Mouse (Mus musculus) mouse embryonic stem cell (cell line): ENCODE measurements around the gene Entpd7.

Source experiments
- in situ Hi-C, 2 experiments: fragments of 300-500 bp; cut with MboI; formaldehyde crosslinking; loops; 1 replicate in 1 of 2; 3 replicates in 1 of 2; pipeline ENCODE4 v1.14.3; 2019 to 2020; ENCODE audit warnings: low sequenced_read_pairs in 2 of 2, low pct_unique_long_range_greater_than_20kb in 1 of 2, mixed read lengths in 1 of 2; ENCODE audit not compliant: unreplicated experiment in 1 of 2

Entpd7 gene

GRCm38 (mm10) chr19:43689419-43690246 is at the start of gene Entpd7:
Gene Entpd7, plus strand, starts transcription at chr19:43689672.
- in situ Hi-C loops = no loop called here

- in situ Hi-C loops = no loop called here
Measured at GRCm38 (mm10) chr19:43641833-43642232, 47.6 kb upstream of the Entpd7 start.

DNA sequence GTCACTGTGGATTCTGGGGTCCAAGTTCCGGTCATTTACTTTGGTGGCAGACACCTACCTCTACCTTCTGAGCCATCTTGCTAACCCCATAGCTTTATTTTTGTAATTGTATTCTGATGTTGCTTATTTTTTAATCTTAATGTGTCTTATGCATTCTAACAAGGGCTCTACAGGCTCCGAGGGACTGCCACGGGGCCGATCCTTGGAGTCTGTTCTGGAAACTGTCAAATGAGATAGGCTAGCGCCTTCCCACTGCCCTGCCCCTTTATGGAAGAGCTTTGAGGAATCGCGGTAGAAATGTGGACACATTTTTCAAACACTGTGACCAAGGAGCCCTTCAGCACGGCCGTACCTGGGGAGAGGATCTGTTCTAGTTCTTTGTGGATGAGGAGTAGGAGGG is 46.6 kb upstream of the Entpd7 start:
- in situ Hi-C loops = no loop called here

DNA sequence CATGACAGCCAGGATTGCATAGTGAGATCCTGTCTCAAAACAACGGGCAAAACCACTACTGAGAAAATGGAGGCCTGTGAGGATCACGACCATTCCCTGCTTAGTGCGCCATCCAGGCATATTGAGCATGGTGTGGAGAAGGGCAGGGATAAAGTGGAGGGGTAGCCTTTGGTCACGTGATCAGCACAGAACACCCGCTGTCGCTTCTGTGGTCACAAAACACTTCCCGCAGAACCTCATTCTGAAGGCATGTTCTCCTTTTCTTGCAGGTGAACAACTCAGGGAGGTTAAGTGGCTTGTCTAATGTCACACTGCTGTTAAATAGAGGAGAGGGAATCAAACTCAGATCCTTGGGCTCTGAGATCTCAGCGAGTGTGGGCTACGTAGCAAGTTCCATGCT is 44.0 kb upstream of the Entpd7 start:
- in situ Hi-C loops = no loop called here

DNA sequence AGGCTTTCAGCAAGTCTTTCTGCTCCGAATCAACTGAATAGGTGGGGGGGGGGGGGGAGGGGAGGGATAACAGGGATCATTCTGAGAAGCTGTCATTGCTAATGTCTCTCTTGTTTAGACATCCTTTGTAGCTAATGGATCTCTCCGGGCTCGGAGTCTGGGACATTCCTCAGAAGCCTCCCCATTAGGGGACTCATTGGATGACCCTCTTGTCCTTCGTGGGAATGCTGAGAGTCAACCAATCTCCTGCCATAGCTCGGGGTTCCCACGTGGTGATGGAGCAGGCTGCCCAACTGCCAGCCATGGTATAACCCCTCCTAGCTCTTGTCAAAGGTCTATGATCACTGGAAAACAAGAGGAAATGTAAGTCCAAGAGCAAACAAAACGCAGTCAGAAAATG is 42.6 kb upstream of the Entpd7 start:
- in situ Hi-C loops = no loop called here

GRCm38 (mm10) chr19:43647261-43647660 is 42.2 kb upstream of the Entpd7 start:
- in situ Hi-C loops = no loop called here

GRCm38 (mm10) chr19:43648343-43648742 is 41.1 kb upstream of the Entpd7 start:
- in situ Hi-C loops = no loop called here

DNA sequence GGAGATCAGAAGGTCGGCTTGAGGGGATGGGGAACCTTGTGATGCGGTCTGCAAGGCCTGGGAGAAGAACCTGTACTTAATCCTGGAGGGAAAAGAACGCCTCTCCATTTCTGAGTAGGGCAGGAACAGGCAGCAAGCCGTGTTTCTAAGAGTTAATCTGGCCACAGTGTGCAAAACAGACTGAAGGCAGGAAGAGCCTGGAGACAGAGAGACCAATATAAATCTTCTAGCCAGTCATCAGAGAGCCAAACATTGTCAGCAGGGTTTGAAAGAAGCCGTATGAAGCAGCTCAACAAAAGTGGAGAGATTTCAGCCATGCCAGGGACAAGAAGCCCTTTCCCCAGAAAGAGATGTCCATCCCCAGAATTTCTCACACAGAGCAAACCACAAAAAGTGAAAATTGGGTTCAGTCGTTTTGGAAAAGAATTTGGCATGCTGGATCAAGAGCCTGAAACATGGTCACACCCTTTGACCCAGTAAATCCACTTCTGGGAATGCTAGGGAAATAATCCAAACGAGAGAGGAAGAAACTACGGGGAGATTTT is 38.2 kb upstream of the Entpd7 start:
- in situ Hi-C loops = no loop called here

DNA sequence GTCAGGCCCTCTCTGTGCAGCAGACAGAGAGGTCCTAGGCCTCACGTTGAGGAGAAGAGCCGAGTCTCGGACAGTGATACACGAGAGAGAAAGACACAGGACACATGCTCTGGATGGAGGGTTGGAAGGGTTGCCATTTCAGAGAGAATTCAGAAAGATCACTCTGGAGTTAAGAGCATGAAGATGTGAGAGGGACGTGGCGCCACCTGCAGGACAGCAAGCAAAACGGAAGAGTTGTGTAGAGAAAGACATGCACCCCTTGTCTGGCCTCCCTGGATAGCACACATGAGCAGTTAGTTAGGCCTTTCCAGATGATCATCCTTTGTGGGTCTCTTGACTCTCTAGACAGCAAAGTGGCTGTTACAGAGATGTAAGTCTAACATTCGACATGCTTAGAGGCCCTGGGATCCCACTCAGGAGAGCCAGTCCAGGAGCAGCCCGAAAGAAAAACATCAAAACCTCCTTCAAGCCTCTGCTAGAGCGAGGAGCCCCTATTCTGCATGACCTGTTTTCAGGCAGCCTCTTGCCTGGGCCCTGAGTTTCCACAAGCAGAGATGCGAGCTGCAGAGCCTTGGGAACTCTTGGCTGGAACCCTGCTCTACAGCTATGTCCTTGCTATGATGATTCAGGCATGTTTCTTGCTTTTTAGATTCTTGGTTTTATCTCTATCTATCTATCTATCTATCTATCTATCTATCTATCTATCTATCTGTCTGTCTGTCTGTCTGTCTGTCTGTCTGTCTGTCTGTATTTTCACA is 33.6 kb upstream of the Entpd7 start:
- in situ Hi-C loops = no loop called here

GRCm38 (mm10) chr19:43659632-43660031 is 29.8 kb upstream of the Entpd7 start:
- in situ Hi-C loops = no loop called here

DNA sequence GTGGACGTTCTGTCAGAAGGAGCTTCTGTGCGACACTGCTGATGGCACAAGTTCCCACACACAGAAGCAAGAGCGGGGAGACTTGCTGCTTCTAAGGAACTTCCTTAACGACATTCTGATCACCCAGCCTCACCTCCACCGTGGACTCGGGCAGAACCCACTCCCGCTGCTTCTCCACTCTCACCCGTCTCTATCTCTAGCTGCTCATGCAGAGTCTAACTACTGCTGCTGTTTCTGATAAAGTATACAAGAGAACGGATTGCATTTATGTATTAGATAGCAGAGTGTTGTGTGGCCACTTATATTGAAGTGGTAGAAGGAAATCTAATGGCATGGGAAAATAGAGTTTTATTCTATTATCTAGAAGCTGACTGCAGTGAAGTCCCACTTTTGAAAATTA is 28.7 kb upstream of the Entpd7 start:
- in situ Hi-C loops = no loop called here

GRCm38 (mm10) chr19:43662176-43662967 is 27.1 kb upstream of the Entpd7 start:
- in situ Hi-C loops = no loop called here

DNA sequence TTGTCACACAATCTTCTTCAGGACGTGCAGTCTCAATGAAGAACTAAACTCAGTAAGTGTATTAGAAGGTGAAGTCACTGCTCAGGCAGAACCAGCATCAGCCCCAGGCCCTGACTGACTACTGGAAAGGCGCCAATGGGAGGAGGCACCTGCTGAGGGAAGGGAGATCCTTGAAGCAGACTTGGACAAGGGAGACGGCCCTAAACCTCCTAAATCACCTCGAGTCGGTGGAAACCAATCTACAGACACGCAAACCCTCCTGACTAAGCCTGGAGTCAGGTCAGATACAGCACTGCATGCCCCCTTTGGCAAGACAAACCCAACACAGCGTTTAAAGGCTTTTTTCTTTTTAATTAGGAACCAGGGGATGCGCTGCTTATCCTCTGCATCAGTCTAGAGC is 26.0 kb upstream of the Entpd7 start:
- in situ Hi-C loops = no loop called here

- in situ Hi-C loops = no loop called here
Measured at GRCm38 (mm10) chr19:43665441-43666048, 23.9 kb upstream of the Entpd7 start.

GRCm38 (mm10) chr19:43666661-43667429 is 22.6 kb upstream of the Entpd7 start:
- in situ Hi-C loops = no loop called here

DNA sequence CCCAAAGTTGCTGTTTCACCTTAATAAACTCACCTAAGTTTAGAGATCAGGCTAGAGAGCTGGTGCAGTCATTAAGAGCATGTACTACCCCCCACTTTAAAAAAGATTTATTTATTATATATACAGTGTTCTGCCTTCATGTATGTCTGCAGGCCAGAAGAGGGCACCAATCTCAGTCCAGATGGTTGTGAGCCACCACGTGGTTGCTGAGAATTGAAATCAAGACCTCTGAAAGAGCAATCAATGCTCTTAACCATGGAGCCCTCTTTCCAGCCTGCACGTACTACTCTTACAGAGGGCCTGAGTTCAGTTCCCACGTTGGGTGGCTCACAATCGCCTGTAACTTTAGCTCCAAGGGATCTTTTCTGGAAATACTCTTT is 22.1 kb upstream of the Entpd7 start:
- in situ Hi-C loops = no loop called here

GRCm38 (mm10) chr19:43669136-43669759 is 20.2 kb upstream of the Entpd7 start:
- in situ Hi-C loops = no loop called here
